Mouse (Mus musculus) G1E (cell line): ENCODE results near the gene Phf20.

ENCODE experiments used
- CTCF ChIP-seq: IDR thresholded peaks from 2 replicates; pipeline ENCODE4 v1.5.1; 2012; ENCODE audit warnings: low read depth, low read length, inconsistent platforms, mixed read lengths
- GATA2 ChIP-seq: IDR thresholded peaks from 2 replicates; pipeline ENCODE4 v1.6.1; 2012; ENCODE audit warnings: low read depth, low read length, inconsistent platforms, borderline replicate concordance
- POLR2AphosphoS5 ChIP-seq: IDR thresholded peaks from 2 replicates; pipeline ENCODE4 v1.6.1; 2012; ENCODE audit warnings: low read depth, low read length, inconsistent platforms; ENCODE audit not compliant: insufficient replicate concordance
- TAL1 ChIP-seq: conservative IDR thresholded peaks from 2 replicates; pipeline ENCODE4 v1.6.1; 2012; ENCODE audit warnings: low read depth, low read length, inconsistent platforms, mixed read lengths

GRCm38 (mm10) chr2:156321538-156321937 is 125.3 kb downstream of the Phf20 start:
- TF ChIP-seq CTCF (no peak), GATA2 (no peak), TAL1 (no peak), POLR2AphosphoS5 (no peak)
